Mouse (Mus musculus): Measurements from ENCODE around the gene Maff. TPM values are rescaled to one million over a fixed set of nuclear protein-coding genes. Genes with fewer than 3 reads are reported as not detected.
A peak's percentile ranks its signal among the peaks of the same experiment; 100 is the strongest.

The Maff gene
- polyA plus RNA-seq, 1 experiment from 2014 or later, result 1.0 TPM

DNA sequence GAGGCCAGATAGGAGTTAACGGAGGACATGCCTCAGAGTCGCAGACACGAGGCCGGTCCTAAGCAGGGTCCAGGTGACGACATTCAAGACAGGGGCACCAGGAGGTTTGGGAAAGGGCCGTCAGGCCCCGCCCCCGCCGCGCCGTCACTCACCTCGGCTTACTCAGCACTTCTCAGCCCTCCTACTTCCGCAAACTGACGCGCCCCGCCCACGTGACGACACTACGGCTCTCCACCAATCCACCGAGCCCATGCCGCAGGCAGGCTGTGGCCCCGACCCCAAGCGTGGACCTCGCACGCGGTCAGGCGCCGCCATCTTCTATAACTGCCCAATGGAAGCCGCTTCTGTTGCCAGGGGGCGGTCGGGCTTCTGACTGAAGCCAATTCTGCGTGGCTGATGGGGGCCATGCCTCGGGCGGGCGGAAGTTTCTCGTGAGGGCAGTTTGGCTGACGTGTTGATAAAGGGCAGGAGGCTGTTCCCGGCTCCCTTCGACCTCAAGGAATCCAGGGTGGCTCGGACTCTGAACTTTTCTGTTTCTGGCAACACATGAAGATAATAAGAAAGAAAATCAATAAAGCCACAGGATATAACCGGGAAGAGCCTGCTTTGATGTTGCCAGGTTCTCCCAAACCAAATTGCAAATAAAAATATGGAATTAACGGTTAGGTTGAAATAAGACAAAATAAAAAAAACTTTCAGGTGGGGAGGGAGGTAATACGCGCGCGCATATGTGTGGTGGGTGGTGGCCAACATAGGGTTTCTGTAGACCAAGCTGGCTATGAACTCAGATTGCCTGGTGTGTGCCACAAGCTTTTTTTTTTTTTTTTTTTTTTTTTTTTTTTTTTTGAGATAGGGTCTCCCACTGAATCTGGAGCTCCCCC, 18.1 kb upstream of the Maff start, which contains the start of gene Pla2g6:
TSS of gene Pla2g6 (minus strand) at position 333 of the 881 bp plus-strand sequence.
- no peaks in the 10 kb centered on the region for H3K27me3 ChIP-seq (ENCODE audit: control insufficient read depth, insufficient read depth, low read length)
- 4% methylated on average over 46 of the region's 46 CpGs for WGBS
- ATAC-seq (ENCODE audit: low FRiP score, low TSS enrichment) (peak; percentile 97), DNase-seq (peak; percentile 99)
- no peaks in the 10 kb centered on the region for H3K9me3 ChIP-seq (ENCODE audit: control insufficient read depth, low read length)
- peak within 1 kb of the TSS; percentile 70 for H3K9ac ChIP-seq (replicated peaks; ENCODE audit: low read length)
- peak within 1 kb of the TSS; percentile 93 for H3K27ac ChIP-seq (replicated peaks; ENCODE audit: low read depth, low read length)
- no peaks in the 10 kb centered on the region for H3K36me3 ChIP-seq (ENCODE audit: control insufficient read depth, insufficient read depth, low read length)
- H3K4me1 ChIP-seq (ENCODE audit: control insufficient read depth, insufficient read depth, low read length), result peaks cover 23% of the 10 kb centered on the region
- H3K4me2 ChIP-seq (ENCODE audit: low read length), result peak within 1 kb of the TSS; percentile 70
- H3K4me3 ChIP-seq (replicated peaks; ENCODE audit: low read depth, low read length), result peak within 1 kb of the TSS; percentile 52

DNA sequence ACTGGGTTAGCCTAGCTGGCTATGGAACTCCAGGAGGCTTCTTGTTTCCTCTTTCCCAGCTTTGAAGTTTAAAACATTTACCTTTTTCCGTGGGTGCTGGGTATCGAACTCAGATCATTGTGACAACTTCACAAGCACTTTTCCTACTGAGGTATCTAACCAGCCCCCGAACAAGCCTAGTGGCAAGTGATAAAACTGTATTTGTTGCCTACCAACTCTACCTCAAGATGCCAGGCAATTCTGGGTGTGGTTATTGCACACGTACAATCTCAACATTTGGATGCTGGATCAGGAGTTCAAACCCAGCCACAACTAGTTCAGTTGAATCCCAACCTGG, 17.5 kb upstream of the Maff start:
- no peaks in the 10 kb centered on the region for H3K36me3 ChIP-seq (ENCODE audit: control insufficient read depth, insufficient read depth, low read length)
- no peaks in the 10 kb centered on the region for H3K9me3 ChIP-seq (ENCODE audit: control insufficient read depth, low read length)
- DNase-seq, result peak; percentile 23
- H3K27ac ChIP-seq (replicated peaks; ENCODE audit: low read depth, low read length), result no peak overlapping the region; the same call in 1 of the 2 replicates
- peak overlapping the region; percentile 70; the same call in 1 of the 2 replicates for H3K4me2 ChIP-seq (ENCODE audit: low read length)
- H3K27me3 ChIP-seq (ENCODE audit: control insufficient read depth, insufficient read depth, low read length), result no peaks in the 10 kb centered on the region
- H3K4me1 ChIP-seq (ENCODE audit: control insufficient read depth, insufficient read depth, low read length), result peaks cover 23% of the 10 kb centered on the region
- no peak overlapping the region for H3K9ac ChIP-seq (replicated peaks; ENCODE audit: low read length)
- H3K4me3 ChIP-seq (replicated peaks; ENCODE audit: low read depth, low read length), result no peak overlapping the region
- WGBS, result 97% methylated on average over 4 of the region's 4 CpGs
- ATAC-seq (ENCODE audit: low FRiP score, low TSS enrichment), result no peak

DNA sequence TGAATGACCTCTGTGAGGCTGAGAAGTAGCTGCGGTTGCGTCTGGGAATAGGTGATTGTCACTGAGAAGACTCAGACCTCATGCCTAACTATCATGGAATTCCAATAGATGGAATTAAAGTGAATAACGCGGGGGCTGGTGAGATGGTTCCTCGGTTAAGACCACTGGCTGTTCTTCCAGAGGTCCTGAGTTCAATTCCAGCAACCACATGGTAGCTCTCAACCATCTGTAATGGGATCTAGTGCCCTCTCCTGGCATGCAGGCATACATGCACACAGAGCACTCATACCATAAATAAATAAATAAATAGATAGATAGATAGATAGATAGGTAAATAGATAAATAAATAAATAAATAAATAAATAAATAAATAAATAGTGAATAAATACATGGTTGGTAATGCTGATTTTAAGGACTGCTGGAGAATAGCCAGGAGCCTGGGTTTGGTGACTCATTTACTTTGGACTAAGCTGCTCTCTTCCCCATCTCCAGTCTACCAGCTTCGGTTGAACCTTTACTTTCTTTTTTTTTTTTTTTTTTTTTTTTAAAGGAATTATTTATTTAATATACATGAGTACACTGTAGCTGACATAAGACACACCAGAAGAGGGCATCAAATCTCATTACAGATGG, 17.0 kb upstream of the Maff start:
- Histone ChIP-seq H3K9ac (replicated peaks; ENCODE audit: low read length) (no peak overlapping the region), H3K27ac (replicated peaks; ENCODE audit: low read depth, low read length) (no peak overlapping the region), H3K9me3 (ENCODE audit: control insufficient read depth, low read length) (no peaks in the 10 kb centered on the region), H3K4me2 (ENCODE audit: low read length) (no peak overlapping the region), H3K4me1 (ENCODE audit: control insufficient read depth, insufficient read depth, low read length) (peaks cover 23% of the 10 kb centered on the region), H3K27me3 (ENCODE audit: control insufficient read depth, insufficient read depth, low read length) (no peaks in the 10 kb centered on the region), H3K4me3 (replicated peaks; ENCODE audit: low read depth, low read length) (no peak overlapping the region), H3K36me3 (ENCODE audit: control insufficient read depth, insufficient read depth, low read length) (no peaks in the 10 kb centered on the region)
- no peak for ATAC-seq (ENCODE audit: low FRiP score, low TSS enrichment)
- WGBS, result 97% methylated on average over 6 of the region's 6 CpGs
- DNase-seq, result no peak

DNA sequence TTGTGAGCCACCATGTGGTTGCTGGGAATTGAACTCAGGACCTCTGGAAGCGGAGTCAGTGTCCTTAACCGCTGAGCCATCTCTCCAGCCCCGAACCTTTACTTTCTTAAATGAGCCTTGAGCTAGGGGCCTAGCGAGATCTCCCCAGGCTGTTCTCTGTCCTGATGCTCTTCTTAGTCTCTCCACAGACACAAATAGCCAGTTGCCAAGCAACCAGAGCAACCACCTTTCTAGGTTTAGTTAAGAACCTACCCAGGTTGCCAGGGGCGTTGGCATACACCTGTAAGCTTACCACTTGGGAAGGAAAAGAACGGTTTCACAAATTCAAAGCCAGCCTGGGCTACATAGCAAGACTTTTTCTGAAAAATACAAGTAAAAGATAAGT, 16.4 kb upstream of the Maff start:
- no peak for ATAC-seq (ENCODE audit: low FRiP score, low TSS enrichment)
- no peak overlapping the region for H3K9ac ChIP-seq (replicated peaks; ENCODE audit: low read length)
- H3K36me3 ChIP-seq (ENCODE audit: control insufficient read depth, insufficient read depth, low read length), result no peaks in the 10 kb centered on the region
- H3K9me3 ChIP-seq (ENCODE audit: control insufficient read depth, low read length), result no peaks in the 10 kb centered on the region
- H3K4me1 ChIP-seq (ENCODE audit: control insufficient read depth, insufficient read depth, low read length), result peaks cover 23% of the 10 kb centered on the region
- no peaks in the 10 kb centered on the region for H3K27me3 ChIP-seq (ENCODE audit: control insufficient read depth, insufficient read depth, low read length)
- no peak for DNase-seq
- no peak overlapping the region for H3K4me2 ChIP-seq (ENCODE audit: low read length)
- 85% methylated on average over 6 of the region's 6 CpGs for WGBS
- no peak overlapping the region for H3K27ac ChIP-seq (replicated peaks; ENCODE audit: low read depth, low read length)
- no peak overlapping the region for H3K4me3 ChIP-seq (replicated peaks; ENCODE audit: low read depth, low read length)

DNA sequence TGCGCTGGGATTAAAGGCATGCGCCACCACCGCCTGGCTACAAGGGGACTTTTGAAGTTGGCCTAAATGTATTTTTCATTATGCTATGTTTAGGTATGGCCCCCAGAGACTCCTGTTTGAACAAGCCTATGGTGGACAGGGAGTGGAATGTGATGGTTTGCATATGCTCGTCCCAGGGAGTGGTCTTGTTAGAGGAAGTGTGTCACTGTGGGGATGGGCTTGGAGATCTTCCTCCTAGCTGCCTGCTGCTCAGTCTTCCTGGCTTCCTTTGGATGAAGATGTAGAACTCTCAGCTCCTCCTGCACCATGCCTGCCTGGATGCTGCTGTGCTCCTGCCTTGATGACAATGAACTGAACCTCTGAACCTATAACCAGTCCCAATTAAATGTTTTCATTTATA, 15.9 kb upstream of the Maff start:
- Histone ChIP-seq H3K36me3 (ENCODE audit: control insufficient read depth, insufficient read depth, low read length) (no peaks in the 10 kb centered on the region), H3K9ac (replicated peaks; ENCODE audit: low read length) (no peak overlapping the region), H3K4me3 (replicated peaks; ENCODE audit: low read depth, low read length) (no peak overlapping the region), H3K4me2 (ENCODE audit: low read length) (no peak overlapping the region), H3K27me3 (ENCODE audit: control insufficient read depth, insufficient read depth, low read length) (no peaks in the 10 kb centered on the region), H3K27ac (replicated peaks; ENCODE audit: low read depth, low read length) (no peak overlapping the region), H3K4me1 (ENCODE audit: control insufficient read depth, insufficient read depth, low read length) (peaks cover 18% of the 10 kb centered on the region), H3K9me3 (ENCODE audit: control insufficient read depth, low read length) (no peaks in the 10 kb centered on the region)
- 83% methylated on average over 4 of the region's 4 CpGs for WGBS
- ATAC-seq (ENCODE audit: low FRiP score, low TSS enrichment) (no peak), DNase-seq (no peak)

DNA sequence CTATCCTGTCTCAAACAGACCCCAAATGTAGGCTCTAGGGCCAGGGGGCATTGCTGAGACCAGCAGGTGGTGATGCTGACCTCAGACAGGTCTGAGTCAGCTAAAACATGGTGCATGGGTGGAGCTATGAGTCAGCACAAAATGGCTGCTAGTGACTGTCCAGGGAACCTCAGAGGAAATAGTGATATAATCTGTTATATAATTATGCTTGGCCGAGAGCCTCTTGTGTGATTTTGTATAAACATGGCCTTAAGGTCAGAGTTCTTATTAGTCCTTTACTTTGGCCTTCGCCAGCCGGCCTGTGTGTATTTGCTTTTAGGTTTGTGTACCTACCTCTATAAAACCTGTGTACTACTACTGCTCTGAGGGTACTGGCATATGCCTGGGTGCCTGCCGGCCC, 13.0 kb upstream of the Maff start:
- H3K4me3 ChIP-seq (replicated peaks; ENCODE audit: low read depth, low read length), result no peak overlapping the region
- WGBS, result 78% methylated on average over 4 of the region's 4 CpGs

DNA sequence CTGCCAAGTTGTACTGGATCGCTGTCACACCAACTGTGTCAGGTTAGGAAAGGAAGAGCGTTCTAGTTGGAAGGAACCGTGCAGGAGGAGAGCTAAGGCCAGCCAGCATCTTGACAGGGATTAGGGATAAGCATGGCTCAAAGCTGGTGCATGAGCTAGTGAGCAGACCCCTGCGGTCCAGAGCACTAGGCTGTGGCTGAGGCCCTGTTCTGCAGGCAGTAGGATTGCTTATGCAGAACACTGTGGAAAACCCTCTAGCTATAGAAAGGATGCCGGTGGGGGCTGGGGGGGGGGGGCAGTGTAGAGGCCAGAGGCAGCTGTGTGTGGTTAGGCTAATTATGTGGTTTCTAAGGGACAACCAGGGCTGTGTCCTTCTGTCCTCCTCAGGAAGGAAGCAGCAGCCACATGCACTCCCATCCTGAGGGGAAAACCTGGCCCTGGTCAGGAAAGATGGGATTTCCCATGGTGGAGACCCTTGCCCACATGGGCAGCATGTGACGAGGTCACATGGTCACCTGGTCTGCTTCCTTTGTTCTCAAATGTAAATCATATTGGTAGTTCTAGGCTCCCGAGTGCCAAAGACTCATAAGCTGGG, 11.3 kb upstream of the Maff start:
- DNase-seq (no peak), ATAC-seq (ENCODE audit: low FRiP score, low TSS enrichment) (no peak)
- Histone ChIP-seq H3K27ac (replicated peaks; ENCODE audit: low read depth, low read length) (no peak overlapping the region), H3K4me1 (ENCODE audit: control insufficient read depth, insufficient read depth, low read length) (no peaks in the 10 kb centered on the region), H3K4me3 (replicated peaks; ENCODE audit: low read depth, low read length) (no peak overlapping the region), H3K36me3 (ENCODE audit: control insufficient read depth, insufficient read depth, low read length) (no peaks in the 10 kb centered on the region), H3K9me3 (ENCODE audit: control insufficient read depth, low read length) (no peaks in the 10 kb centered on the region), H3K4me2 (ENCODE audit: low read length) (no peak overlapping the region), H3K27me3 (ENCODE audit: control insufficient read depth, insufficient read depth, low read length) (no peaks in the 10 kb centered on the region), H3K9ac (replicated peaks; ENCODE audit: low read length) (no peak overlapping the region)
- 43% methylated on average over 7 of the region's 7 CpGs for WGBS

More for the DNA sequence above, 13.0 kb upstream of the Maff start:
- H3K27me3 ChIP-seq (ENCODE audit: control insufficient read depth, insufficient read depth, low read length), result no peaks in the 10 kb centered on the region
- H3K9ac ChIP-seq (replicated peaks; ENCODE audit: low read length), result no peak overlapping the region
- no peak overlapping the region for H3K4me2 ChIP-seq (ENCODE audit: low read length)
- no peaks in the 10 kb centered on the region for H3K36me3 ChIP-seq (ENCODE audit: control insufficient read depth, insufficient read depth, low read length)
- no peaks in the 10 kb centered on the region for H3K4me1 ChIP-seq (ENCODE audit: control insufficient read depth, insufficient read depth, low read length)
- DNase-seq (no peak), ATAC-seq (ENCODE audit: low FRiP score, low TSS enrichment) (no peak)
- no peak overlapping the region for H3K27ac ChIP-seq (replicated peaks; ENCODE audit: low read depth, low read length)
- H3K9me3 ChIP-seq (ENCODE audit: control insufficient read depth, low read length), result no peaks in the 10 kb centered on the region

DNA sequence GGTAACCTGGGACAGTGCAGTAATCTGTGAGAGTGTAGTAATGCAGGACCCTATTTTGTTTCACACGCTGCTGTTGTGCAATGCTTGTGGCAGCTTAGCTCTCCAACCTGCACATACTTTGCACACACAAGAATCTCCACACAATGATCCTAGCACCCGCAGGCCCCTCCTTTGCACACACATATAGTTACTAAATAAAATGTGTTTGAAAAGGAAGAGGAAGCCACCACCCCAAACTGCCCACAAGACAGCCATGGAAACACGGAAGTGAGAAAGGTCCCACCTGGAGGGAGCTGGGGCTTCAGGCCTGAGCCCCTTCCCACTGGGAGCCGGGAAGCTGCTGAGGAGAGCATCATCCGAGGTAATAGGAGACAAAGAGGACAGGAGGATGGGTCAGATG, 7.4 kb upstream of the Maff start:
- 80% methylated on average over 5 of the region's 5 CpGs for WGBS
- DNase-seq, result no peak
- no peak overlapping the region for H3K4me3 ChIP-seq (replicated peaks; ENCODE audit: low read depth, low read length)
- H3K9ac ChIP-seq (replicated peaks; ENCODE audit: low read length), result no peak overlapping the region
- H3K4me1 ChIP-seq (ENCODE audit: control insufficient read depth, insufficient read depth, low read length), result no peaks in the 10 kb centered on the region
- H3K36me3 ChIP-seq (ENCODE audit: control insufficient read depth, insufficient read depth, low read length), result no peaks in the 10 kb centered on the region
- no peak for ATAC-seq (ENCODE audit: low FRiP score, low TSS enrichment)
- no peak overlapping the region for H3K27ac ChIP-seq (replicated peaks; ENCODE audit: low read depth, low read length)
- H3K27me3 ChIP-seq (ENCODE audit: control insufficient read depth, insufficient read depth, low read length), result no peaks in the 10 kb centered on the region
- no peaks in the 10 kb centered on the region for H3K9me3 ChIP-seq (ENCODE audit: control insufficient read depth, low read length)
- no peak overlapping the region for H3K4me2 ChIP-seq (ENCODE audit: low read length)

All from midbrain, embryonic 14.5 days (tissue).